Mouse (Mus musculus) gastrocnemius, postnatal 36 days (tissue): Measurements from ENCODE around the gene Ifrd2. TPM values are rescaled to one million over a fixed set of nuclear protein-coding genes. Genes with fewer than 3 reads are reported as not detected.

ENCODE experiments used
- DNase-seq, 2 experiments: peaks; one replicate each; pipeline ENCODE4 v3.0.0; 2022
- intact Hi-C: fragments of 180-260 bp; cut with DNase I; formaldehyde crosslinking; loops from one replicate; pipeline ENCODE4 v1.15.1; 2025
- total RNA-seq, 2 experiments: library from RNA; stranded (reverse); gene quantifications; 2 replicates each; pipeline ENCODE4 v1.2.3; 2021

Gene Ifrd2
- total RNA-seq, 2 experiments from 2014 or later = 48.2 to 55.8 TPM

DNA sequence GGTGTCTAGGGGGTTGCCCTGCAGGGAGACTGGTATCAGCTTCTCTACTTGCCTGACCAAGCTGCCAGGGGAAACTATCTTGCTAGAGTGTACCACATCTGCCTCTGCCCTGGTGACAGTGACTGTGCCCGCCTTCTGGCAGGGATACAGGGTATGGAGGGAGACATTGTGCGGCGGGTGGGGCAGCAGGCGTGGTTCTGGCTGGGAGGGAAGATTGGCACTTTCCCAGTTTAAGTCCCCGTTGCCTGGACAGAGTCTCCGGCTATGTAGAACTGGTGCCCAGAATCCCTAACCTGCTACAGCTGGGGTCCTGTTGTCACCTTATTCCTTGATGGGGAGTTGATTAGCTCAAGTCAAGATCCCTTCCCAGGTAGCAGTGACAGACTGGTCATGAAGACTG, 45.0 kb downstream of the Ifrd2 start:
- DNase-seq = no peak
- intact Hi-C loops = loop anchor here (2.0 kb wide), 1 partner anchor 20 kb away; no protein-coding TSS in a partner anchor

DNA sequence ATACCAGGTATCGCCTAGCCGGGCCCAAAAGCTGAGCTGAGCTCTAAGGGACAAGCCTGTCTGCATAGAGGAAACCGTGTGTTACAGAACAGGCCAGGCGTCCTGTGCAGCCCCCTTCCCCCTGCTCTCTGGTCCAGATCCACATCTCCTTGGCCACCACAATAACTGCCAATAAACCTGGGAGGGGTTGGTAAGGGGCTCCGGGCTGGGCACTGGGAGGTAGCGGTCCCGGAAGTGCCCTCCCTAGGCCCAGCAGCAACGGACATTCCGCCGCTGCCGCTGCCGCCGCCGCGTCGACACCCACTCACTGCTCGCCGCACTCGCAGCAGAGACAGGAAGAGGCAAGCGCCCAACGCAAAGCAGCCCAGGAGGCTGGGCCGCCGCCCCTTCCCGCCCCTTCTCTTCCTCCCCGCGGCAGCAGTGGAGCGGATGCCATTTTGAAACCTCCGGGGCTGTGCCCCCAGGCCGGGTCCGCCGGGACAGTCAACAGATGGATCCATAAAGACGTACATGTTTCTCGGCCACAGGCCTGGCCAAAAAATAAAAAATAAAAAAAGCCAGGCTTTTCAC, 45.7 kb downstream of the Ifrd2 start:
- intact Hi-C loops = loop anchor here (2.0 kb wide), 1 partner anchor 20 kb away; no protein-coding TSS in a partner anchor
- DNase-seq = peak; percentile 76 to 78

DNA sequence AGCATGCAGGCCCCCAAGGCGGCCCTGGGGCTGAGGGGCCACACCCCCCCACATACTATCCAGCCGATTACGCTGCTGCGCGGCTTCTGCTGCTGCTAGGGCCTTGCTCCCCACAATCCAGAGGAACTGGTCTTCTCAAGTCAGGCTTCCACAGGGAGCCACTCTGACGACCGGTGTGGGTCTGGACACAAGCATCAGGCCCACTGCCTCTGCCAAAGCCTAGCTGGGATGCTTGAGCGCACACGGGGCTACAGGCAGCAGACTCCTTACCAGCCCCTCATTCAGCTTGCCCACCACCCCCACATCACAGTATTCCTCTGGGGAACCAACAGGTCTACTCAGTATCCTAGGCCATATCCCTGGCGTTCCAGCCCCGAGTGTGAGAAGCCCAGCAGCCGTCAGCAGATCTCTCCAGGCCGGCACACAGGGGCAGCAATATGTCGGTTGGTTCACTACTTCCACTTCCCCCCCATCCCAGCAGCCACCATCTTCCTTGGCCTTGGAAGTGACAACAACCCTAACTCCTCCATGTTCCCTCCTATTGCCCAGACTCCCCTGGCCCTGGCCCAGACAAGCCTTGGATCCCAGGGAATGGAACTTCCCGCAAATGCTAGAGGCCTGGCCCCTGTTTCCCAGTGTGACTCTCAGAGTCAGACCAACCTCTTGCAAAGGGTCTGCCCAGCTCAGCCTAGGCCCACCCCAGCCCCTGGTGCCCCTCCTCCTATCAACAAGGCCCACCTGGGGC, 46.4 kb downstream of the Ifrd2 start:
- no peak for DNase-seq
- intact Hi-C loops = loop anchor here (2.0 kb wide), 1 partner anchor 21 kb away; no protein-coding TSS in a partner anchor

DNA sequence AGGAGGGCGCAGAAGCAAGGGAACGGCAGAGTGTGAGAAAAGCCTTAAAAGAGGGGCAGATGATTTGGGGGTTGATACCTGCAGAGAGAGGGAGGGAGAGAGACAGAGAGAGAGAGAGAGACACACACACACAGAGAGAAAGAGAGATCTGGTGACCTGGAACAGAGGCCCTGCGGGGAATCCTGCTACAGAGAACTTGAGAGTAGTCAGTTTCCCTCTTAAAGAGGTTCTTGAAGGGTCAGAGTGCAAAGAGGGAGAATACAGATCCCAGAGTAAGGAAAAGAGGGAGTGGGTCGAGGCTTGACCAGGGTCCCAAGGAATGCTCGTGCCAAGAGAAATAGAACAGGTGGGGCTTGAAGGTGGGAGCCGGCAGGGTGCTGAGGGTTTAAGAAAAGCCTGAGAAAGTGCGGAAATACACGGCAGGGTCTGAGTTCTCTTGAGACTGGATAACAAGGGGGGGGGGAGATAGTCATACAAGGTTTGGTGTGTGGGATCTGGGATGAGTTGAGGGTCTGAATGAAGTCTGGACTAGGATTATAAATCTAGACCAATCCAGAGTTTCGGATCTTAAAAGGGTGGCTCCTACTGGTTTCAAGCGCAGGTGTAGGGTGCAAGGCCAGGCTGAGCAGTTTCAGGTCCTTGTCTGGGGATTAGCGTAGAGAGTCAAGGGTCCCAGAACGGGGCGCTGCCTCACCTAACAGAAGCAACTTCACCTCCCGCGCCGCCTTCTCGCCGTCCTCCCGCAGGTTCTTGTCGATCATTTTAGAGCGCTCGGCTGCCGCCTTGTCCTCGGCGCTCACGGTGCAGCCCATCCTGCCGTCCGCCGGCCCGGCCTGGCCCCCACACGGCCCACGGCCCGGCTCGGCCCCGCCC, 47.2 kb downstream of the Ifrd2 start:
- intact Hi-C loops = no loop called here
- no peak for DNase-seq

DNA sequence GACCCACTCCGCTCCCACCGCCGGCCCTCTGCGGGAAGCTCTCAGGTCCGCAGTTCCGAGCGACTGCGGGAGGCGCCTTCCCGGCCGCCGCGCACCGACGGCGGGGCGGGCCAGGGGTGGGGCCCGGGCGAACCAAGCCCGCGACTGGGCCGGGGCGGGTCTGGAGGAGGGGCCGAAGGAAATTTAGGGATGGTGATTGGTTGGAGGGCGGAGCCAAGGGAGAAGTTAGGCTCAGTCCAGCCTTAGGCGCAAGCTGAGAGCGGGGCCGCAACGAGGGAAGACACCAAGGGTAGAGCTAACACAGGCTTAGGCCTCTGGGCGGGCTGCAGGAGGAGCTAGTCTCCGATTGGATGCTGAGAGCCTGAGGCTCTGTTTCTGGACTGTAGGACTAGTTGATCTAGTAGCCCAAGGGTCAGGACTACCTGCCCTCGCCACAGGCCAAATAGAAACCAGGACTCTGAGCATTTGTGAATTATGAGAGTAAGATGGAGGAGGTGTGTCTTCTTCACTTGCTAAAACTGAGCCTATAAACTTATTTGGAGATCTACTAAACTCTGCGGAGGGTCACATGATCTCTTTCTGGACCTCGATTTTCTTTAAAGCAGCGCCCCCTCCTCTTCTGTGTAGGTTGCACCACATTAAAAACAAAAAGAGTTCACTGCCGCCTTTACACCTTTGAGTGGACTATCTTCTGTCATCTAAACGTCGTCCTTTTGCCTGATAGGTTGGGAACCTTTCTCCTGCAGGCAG, 48.0 kb downstream of the Ifrd2 start, which contains the start of gene Gnai2:
Gene Gnai2 (minus strand): TSS at position 89 of the 750 bp plus-strand sequence.
- peak; percentile 95 to 96 for DNase-seq
- intact Hi-C loops = no loop called here

DNA sequence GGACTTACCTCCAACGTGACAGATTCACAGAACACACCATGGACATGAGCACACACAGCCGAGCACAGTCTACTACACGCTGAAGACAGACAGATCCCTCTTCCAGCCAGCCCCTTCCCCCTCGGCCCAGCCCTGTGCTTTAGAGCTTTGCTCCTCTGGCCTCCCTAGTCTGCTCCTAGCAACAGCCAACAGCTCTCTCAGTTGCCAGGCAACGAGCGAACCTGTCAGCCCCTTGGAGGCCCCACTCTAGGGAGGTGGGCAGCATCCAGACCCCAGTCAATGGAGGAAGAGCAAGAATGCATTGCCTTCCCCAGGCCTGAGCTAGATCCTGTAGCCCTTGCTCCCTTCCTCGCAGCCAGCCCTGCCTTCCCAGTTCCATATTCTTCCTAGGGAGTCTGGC, 49.6 kb downstream of the Ifrd2 start:
- no peak for DNase-seq

DNA sequence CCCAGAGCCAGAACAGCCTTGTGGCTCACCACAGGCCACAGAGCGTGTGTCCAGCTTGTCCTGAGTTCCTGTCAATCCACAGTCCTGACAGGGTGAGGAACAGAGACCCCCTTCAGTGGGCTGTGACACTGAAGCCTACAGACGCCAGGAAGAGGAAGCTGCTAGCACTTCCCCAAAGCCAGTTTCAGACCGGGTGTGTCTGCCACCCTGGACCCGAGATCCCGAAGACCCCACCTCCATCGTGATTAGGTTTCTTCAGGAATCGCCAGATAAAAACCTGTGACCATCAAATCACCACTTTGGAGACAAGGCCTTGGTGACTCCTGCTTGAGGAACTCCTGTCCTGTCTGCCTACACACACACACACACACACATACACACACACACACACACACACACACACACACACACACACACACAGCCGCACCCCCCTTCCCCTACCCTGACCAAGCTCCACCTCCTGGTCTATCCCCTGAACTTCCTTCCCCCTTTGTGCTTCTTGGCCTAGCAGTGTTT, 52.9 kb downstream of the Ifrd2 start:
- intact Hi-C loops = no loop called here
- no peak for DNase-seq

More for the DNA sequence above, 49.6 kb downstream of the Ifrd2 start:
- intact Hi-C loops = no loop called here

DNA sequence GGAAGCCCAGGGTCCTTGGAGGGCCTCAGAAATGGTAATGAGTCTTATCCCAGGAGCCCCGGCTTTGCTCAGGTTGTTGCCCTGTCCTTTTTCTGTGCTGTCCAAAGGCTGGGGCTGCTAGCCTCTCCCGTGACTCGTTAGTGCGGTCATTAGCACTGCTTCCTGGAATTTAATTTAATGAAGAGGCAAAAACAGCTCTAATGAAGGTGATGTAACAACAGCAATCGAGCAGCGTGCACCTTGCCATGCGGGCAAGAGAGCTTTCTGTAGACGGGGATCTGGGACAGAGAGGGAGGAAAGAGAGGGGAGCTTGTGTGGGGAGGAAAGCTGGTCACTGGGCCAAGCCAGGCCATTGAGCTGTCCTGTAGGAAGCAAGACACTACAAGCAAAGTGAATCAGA, 54.2 kb downstream of the Ifrd2 start:
- intact Hi-C loops = no loop called here
- DNase-seq = no peak

Other genes starting within 250 kb of the Ifrd2 start
- gene Hemk1, start 249.3 kb upstream of the Ifrd2 start, total RNA-seq = 10 to 100 TPM in 1 of 2 experiments, 1 to 10 TPM in 1; 9.3 to 11.2 TPM
- gene 6430571L13Rik, start 247.0 kb upstream of the Ifrd2 start, total RNA-seq = 10 to 100 TPM; 33.5 to 35.9 TPM
- under 1 TPM; 0.35 to 0.71 TPM for gene Cacna2d2, start 188.0 kb upstream of the Ifrd2 start, total RNA-seq
- 10 to 100 TPM; 13.3 to 14.3 TPM for gene Tmem115, start 53.7 kb upstream of the Ifrd2 start, total RNA-seq
- 1 to 10 TPM; 2.3 to 3.4 TPM for gene Cyb561d2, start 45.4 kb upstream of the Ifrd2 start, total RNA-seq
- 10 to 100 TPM in 1 of 2 experiments, 1 to 10 TPM in 1; 9.1 to 11.6 TPM for gene Nprl2, start 45.4 kb upstream of the Ifrd2 start, total RNA-seq
- gene Zmynd10, start 40.3 kb upstream of the Ifrd2 start, total RNA-seq = not detected
- 10 to 100 TPM; 10.4 to 14.9 TPM for gene Rassf1, start 36.1 kb upstream of the Ifrd2 start, total RNA-seq
- 10 to 100 TPM; 28.7 to 35.1 TPM for gene Tusc2, start 24.4 kb upstream of the Ifrd2 start, total RNA-seq
- 10 to 100 TPM; 12.0 to 16.5 TPM for gene Hyal2, start 19.7 kb upstream of the Ifrd2 start, total RNA-seq
- 1 to 10 TPM; 2.5 to 2.8 TPM for gene Hyal1, start 10.7 kb upstream of the Ifrd2 start, total RNA-seq
- gene Naa80, start 8.8 kb upstream of the Ifrd2 start, total RNA-seq = 10 to 100 TPM; 11.2 to 14.4 TPM
- under 1 TPM; 0.23 to 0.27 TPM for gene Hyal3, start 6.8 kb upstream of the Ifrd2 start, total RNA-seq
- gene Sema3b, start 21.6 kb downstream of the Ifrd2 start, total RNA-seq = 10 to 100 TPM; 13.1 to 17.5 TPM
- gene Gnai2, start 47.7 kb downstream of the Ifrd2 start, total RNA-seq = 10 to 100 TPM; 65.2 to 70.5 TPM
- gene Slc38a3, start 81.9 kb downstream of the Ifrd2 start, total RNA-seq = 10 to 100 TPM; 60.6 to 81.6 TPM
- gene Gnat1, start 92.1 kb downstream of the Ifrd2 start, total RNA-seq = not detected
- gene Sema3f, start 122.8 kb downstream of the Ifrd2 start, total RNA-seq = 1 to 10 TPM; 4.9 to 6.1 TPM
- 10 to 100 TPM; 32.7 to 36.3 TPM for gene Rbm5, start 183.4 kb downstream of the Ifrd2 start, total RNA-seq